Mouse (Mus musculus): ENCODE measurements around the gene Slc25a12.

DNA sequence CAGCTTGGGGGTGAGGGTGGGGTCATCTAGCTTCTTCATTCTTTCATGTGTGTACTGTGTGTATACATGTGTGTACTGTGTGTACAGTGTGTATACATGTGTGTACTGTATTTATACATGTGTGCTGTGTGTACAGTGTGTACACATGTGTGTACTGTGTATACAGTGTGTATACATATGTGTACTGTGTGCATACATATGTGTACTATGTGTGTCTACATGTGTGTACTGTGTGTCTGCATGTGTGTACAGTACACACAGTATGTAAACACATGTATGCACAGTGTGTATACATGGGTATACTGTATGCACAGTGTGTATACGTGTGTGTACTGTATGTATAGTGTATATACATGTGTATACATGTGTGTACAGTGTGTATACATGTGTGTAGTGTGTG is 85.6 kb downstream of the Slc25a12 start:
- TF ChIP-seq CTCF (IDR thresholded peaks at IDR 0.05; ENCODE audit: borderline replicate concordance, control insufficient read depth, extremely low read depth, insufficient read depth, low read length, poor library complexity) (no peak), POLR2A (IDR thresholded peaks at IDR 0.05; ENCODE audit: control insufficient read depth, extremely low read depth, insufficient read depth, low read length, poor library complexity) (no peak)

Measured in thymus, adult 2 months (tissue).